ENCODE assay signal across 8 mouse cellular contexts in the genomic region with DNA sequence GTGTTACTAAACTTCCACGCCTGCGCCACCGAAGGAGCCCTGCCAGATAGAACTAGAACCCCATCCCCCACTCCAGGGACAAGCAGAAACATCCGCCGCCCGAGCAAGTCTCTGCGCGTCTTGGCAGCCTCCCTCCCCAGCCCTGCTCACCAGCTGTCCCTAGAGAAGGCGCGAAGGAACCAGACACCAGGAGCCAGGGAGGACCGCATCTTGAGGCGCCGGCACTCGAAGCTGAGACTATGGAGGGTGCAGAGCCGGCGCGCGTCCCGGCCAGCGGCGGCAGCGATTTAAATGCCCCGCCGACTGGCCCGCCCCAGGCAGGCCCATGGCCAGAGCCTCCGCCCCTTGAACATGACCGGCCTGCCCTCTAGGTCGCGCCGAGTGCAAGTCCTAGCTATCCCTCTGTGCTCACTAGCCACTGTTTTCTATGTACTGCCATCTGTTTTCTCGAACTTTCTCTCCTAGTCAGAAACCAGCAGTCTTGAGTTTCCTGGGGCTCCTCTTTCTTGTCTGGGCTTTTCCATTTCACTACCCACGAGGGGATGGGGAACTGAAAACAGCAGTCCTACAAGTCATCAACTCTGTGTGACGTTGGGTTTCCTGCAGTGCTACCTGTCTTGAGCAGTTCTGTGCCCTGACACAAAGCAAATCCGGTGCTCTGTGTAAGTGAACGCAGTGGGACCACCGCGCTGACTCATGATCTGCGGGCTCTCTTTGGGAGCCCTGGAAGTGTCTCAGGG. TPM values are rescaled to one million over a fixed set of nuclear protein-coding genes. Genes with fewer than 3 reads are reported as not detected.
DNase-seq lines count a peak whose midpoint lies in the region; ATAC-seq and TF ChIP-seq lines count a peak whose summit lies in the region.

TSS of gene Slc37a2 (minus strand) at position 590 of the 740 bp plus-strand sequence.

- no peak for TF ChIP-seq POLR2A in olfactory bulb, adult 2 months (IDR thresholded peaks at IDR 0.05; ENCODE audit: insufficient read depth, low read depth, low read length)

- no peaks in the 10 kb centered on the region for H3K36me3 ChIP-seq in hindbrain, embryonic 10.5 days
- no peaks in the 10 kb centered on the region for H3K36me3 ChIP-seq in lung, embryonic 15.5 days

- H3K9ac ChIP-seq in lung, embryonic 15.5 days, result peak within 1 kb of the TSS; percentile 40; the same call in 1 of the 2 replicates

- peak within 1 kb of the TSS; percentile 86 for H3K4me2 ChIP-seq in lung, embryonic 15.5 days

- peak; percentile 97 for ATAC-seq in frontal cortex, adult (ENCODE audit: low TSS enrichment)
- ATAC-seq in lung, embryonic 15.5 days (ENCODE audit: borderline replicate concordance, extremely low read depth, low FRiP score, low TSS enrichment), result peak; percentile 86

- peak within 1 kb of the TSS; percentile 75 for H3K27ac ChIP-seq in hindbrain, embryonic 10.5 days
- no peak within 1 kb of the TSS for H3K27ac ChIP-seq in lung, embryonic 15.5 days
- H3K27ac ChIP-seq in olfactory bulb, adult 2 months (ENCODE audit: insufficient read depth, low read depth, low read length), result peak within 1 kb of the TSS; percentile 54

- H3K4me3 ChIP-seq in hindbrain, embryonic 10.5 days, result peak within 1 kb of the TSS; percentile 56
- peak within 1 kb of the TSS; percentile 44 for H3K4me3 ChIP-seq in lung, embryonic 15.5 days
- peak within 1 kb of the TSS; percentile 61 for H3K4me3 ChIP-seq in olfactory bulb, adult 2 months (ENCODE audit: insufficient read depth, low read depth, low read length)

- H3K27me3 ChIP-seq in hindbrain, embryonic 10.5 days (ENCODE audit: insufficient read depth, poor library complexity, severe bottlenecking), result peaks cover 36% of the 10 kb centered on the region
- H3K27me3 ChIP-seq in lung, embryonic 15.5 days, result no peaks in the 10 kb centered on the region

- no peak for TF ChIP-seq CTCF in olfactory bulb, adult 2 months (IDR thresholded peaks at IDR 0.05; ENCODE audit: insufficient read depth, low read depth, low read length)

- H3K4me1 ChIP-seq in hindbrain, embryonic 10.5 days (replicated peaks), result peaks cover 14% of the 10 kb centered on the region
- H3K4me1 ChIP-seq in lung, embryonic 15.5 days, result 0 out of 2 replicates have a peak, but pooled peaks cover 9% of the 10 kb centered on the region
- peaks cover 12% of the 10 kb centered on the region for H3K4me1 ChIP-seq in olfactory bulb, adult 2 months (ENCODE audit: control insufficient read depth, insufficient read depth, low read length)

- whole genome bisulfite sequencing in hindbrain, embryonic 10.5 days, result 3% methylated on average over 38 of the region's 38 CpGs
- 1% methylated on average over 38 of the region's 38 CpGs for WGBS in lung, embryonic 15.5 days
- WGBS in olfactory bulb, adult 2 months, result 3% methylated on average over 36 of the region's 38 CpGs

- H3K9me3 ChIP-seq in hindbrain, embryonic 10.5 days, result no peaks in the 10 kb centered on the region
- H3K9me3 ChIP-seq in lung, embryonic 15.5 days, result no peaks in the 10 kb centered on the region

- DNase-seq in ES-CJ7 (ENCODE audit: low read depth, low spot score), result peak; percentile 52
- DNase-seq in c-Kit-positive CD71-negative TER-119-negative erythroid progenitor cells, embryonic 14.5 days (ENCODE audit: low read depth), result peak; percentile 26
- peak; percentile 72 for DNase-seq in hindbrain, embryonic 10.5 days (ENCODE audit: low spot score)
- DNase-seq in layer of hippocampus, adult 9-10 months (ENCODE audit: low spot score), result peak; percentile 71
- peak; percentile 87 for DNase-seq in thymus, postnatal 14 days

RNA-seq across cellular contexts. Expression of gene Slc37a2, which starts in this region (rescaled TPM):
- polyA plus RNA-seq in hindbrain, embryonic 10.5 days (2016; fragmentation: Nextera tagmentation; extraction: Ambion mirVana), result 2.0 and 2.4 TPM in 2 replicates
- polyA plus RNA-seq in lung, embryonic 15.5 days (2015; fragmentation: Nextera tagmentation; extraction: Ambion mirVana), result 1.1 and 1.6 TPM in 2 replicates
- polyA plus RNA-seq in olfactory bulb, adult 2 months (2012; ENCODE audit: insufficient read depth, insufficient read length, low replicate concordance, missing spikeins), result not detected in 2 replicates

Comparison
In these comparisons a context has a peak if more than half of its experiments do, and no peak if none do; other contexts are left out.
1. DNase-seq: peak in every context shown above with its lines; median percentile 87 in thymus, postnatal 14 days; 72 in hindbrain, embryonic 10.5 days; 71 in layer of hippocampus, adult 9-10 months; 52 in ES-CJ7; 26 in c-Kit-positive CD71-negative TER-119-negative erythroid progenitor cells, embryonic 14.5 days.